Mouse (Mus musculus) embryonic stem cell, embryonic (primary cell): ENCODE measurements around the gene Hspb3.

Experiments
- CTCF ChIA-PET, 4 experiments: fragments of 300-600 bp in 2 of 4; fragments of 350-600 bp in 2 of 4; sonication (Branson Sonifier 250); formaldehyde crosslinking; loops; one replicate each; lab custom pipeline; 2022; ENCODE audit warnings: inconsistent platforms in 2 of 4; lab: Charles Lee
- POLR2A ChIA-PET, 4 experiments: fragments of 300-600 bp in 2 of 4; fragments of 350-600 bp in 2 of 4; sonication (Branson Sonifier 250); formaldehyde crosslinking; loops; one replicate each; lab custom pipeline; 2022; ENCODE audit warnings: antibody characterized with exemption in 4 of 4, inconsistent platforms in 1 of 4; lab: Charles Lee

Gene Hspb3

DNA sequence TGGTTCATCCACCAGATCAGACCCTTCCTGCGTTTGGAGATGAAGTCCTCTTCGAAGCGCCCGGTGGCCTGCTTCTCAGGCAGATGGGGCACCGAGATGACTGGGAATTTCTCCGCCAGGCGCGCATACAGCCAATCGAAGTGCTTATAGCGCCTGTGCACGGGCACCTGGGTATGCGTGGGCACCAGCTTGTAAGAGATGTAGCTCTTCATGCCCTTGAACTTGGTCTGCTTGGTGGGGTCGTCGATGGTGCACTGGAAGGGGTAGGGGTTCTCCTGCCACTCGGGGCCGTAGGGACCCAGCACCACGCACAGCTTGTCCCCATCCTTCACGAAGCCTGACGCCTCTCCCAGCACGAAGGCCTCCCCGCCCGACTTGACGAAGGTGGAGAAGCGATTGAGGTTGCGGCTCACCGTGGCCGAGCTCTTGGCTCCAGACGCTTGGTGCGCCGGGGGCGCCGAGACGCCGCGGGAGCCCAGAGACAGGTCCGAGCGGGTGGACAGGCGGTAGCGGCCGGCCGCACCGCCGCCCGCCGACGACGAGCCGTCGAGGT lies 46.1 kb downstream of the Hspb3 start:
- CTCF ChIA-PET: interaction anchor here in 3 of 4 experiments (0.6 to 3.2 kb wide), 13 partner anchors 10 to 360 kb away, joined by 3 to 31 read pairs (median 5); no protein-coding TSS in a partner anchor

DNA sequence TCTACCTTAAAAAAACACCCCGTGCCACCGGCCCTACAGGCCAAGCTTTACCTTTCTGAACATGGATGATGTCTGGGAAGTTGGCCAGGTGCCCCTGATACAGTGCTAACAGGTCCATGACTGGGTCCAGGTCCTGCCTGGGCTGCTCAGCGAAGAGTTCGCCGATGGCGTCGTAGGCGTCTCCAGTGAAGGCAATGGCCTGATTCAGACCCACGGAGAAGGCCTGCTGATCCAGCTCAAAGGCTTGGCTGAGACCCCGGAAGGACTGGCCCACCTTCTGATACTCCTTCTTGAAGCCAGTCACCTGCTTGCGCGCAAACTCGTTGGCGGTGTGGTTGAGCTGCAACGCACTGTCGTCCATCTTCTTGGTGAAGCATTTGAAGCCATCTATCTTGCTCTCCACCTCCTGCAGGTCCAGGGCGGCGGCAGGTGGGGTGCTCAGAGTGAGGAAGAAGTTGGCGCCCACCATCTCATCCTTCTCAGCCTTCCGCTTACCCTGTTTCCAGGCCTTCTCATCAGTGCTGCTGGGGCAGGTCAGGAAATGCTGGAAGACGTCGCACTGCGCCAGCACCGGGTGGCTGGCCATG lies 46.6 kb downstream of the Hspb3 start:
- ChIA-PET CTCF (interaction anchor here in 2 of 4 experiments (0.6 to 3.0 kb wide), 5 partner anchors 9 to 360 kb away, joined by 3 to 31 read pairs (median 8); no protein-coding TSS in a partner anchor), POLR2A (interaction anchor here in 3 of 4 experiments (0.8 to 10.4 kb wide), 14 partner anchors 10 to 347 kb away, joined by 3 to 169 read pairs (median 4); no protein-coding TSS in a partner anchor)

More for the DNA sequence above, 46.1 kb downstream of the Hspb3 start:
- POLR2A ChIA-PET: interaction anchor here in 3 of 4 experiments (0.7 to 10.4 kb wide), 21 partner anchors 10 to 352 kb away, joined by 3 to 169 read pairs (median 4); partner anchors contain the start of genes Arl15 (in 1 of the 3) and BC067074 (in 1 of the 3)

DNA sequence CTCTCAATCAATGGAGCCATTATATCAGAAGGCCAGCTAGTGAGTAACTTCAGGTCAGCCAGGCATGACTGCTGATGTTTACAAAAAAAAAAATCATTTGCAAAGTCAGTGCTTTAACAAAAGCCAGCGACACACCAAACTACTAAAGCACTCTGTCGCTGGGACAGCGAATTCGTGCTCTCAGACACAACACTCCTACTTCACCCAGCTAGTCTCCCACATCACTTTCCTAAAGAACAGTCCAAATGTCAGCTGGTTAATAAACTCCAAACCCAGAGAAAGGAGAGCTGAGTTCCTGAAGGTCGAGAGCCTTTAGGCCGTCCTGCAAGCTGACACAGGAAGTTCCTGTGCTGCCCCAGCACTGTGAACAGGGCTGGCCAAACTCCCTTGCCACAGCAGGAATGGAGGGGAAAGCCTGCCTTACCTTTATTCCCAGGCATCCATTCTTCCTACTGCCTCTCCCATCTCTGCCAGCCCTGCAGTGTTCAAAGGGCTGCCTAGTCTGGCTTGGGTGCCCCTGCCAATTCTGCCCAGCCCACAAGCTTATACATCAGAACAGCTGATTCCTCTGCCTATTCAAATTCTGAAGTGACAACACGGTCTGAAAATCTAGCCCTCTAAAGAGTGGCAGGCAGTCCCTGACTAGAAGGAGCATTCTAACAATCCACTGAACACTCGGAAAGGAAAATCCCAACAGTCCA lies 47.4 kb downstream of the Hspb3 start:
- CTCF ChIA-PET: no interaction called here
- POLR2A ChIA-PET: interaction anchor here in 3 of 4 experiments (0.6 to 10.4 kb wide), 13 partner anchors 9 to 346 kb away, joined by 3 to 169 read pairs (median 4); no protein-coding TSS in a partner anchor

DNA sequence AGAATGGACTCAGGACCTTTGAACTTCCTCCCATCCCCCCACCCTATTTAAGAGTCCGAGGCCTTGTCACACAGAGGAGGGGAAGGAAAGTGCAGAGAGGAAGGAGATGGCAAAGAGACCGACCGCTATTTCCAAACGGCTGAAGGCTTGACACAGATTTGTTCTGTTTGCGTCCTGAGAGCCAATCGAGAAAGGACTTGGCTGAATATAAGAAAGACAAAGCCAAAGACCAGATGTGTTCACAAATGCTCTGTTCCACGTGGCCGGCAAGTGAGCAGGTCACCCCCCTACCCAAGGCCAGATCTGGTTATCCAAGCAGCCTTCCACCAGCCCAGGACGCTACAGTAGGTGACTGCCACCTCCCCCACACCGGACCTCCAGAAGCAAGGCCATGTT lies 47.9 kb downstream of the Hspb3 start:
- ChIA-PET CTCF (no interaction called here), POLR2A (interaction anchor here in 3 of 4 experiments (1.0 to 10.4 kb wide), 7 partner anchors 8 to 130 kb away, joined by 3 to 169 read pairs (median 11); no protein-coding TSS in a partner anchor)

DNA sequence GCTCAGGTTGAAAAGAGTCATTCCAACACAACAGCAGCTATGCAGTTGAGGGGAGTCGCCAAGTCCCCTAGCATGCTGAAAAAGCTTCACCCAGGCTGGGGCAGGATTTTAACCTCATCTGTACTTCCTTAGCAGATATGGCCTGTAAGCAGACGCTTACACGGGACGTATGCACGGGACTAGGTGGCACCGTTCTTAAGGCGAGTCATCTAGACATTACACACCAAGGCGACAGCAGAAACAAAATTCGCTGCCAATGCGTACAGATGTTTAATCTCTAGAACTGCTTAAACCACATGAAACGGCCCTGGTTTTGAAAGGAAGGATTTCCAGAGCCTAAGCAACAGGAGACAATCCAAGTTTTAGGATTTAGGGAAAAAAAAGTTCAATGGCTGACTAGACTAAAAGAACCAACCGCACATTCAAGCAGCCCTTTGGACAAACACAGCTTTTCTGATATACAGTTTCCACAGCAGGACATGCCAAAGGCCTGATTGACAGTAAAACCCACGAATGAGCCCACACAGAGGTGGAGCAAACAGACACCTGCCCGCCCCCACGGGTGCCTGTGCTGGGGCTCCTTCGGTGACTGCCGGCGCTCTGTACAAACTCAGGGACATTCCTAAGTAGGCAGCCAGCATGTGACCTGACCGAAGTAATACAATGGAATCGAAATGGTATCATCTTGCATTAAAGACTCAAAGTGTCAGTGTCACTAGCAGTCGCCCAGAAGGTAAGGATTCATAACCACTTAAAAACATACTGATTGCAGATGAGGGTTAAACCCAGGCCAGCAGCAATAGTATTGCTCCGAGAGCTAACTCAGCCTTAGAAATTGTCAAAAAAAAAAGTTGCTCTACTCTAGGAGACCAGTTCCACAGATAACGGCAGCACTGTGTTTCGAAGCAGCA lies 48.6 kb downstream of the Hspb3 start:
- ChIA-PET POLR2A (interaction anchor here in 2 of 4 experiments (0.7 to 10.4 kb wide), 6 partner anchors 8 to 282 kb away, joined by 3 to 169 read pairs (median 6); no protein-coding TSS in a partner anchor), CTCF (no interaction called here)

DNA sequence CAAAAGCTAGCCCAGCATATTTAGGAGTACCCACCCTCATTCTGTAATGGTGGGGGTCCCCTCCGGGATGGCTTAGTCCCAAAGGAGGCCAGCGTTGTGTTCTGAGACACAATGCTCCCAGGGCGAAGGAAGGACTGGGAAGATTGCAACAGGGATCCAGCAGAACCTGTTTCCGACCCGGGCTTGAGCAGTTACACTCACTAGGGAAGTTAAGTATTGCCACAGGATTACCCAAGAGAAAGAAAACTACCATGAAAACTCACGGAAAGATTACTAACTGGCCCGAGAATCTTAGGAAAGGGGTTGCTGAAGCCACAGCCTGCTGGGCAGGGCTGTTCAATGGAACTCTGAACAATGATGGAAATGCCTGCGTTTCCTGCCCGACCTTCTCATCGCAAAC lies 49.6 kb downstream of the Hspb3 start:
- CTCF ChIA-PET: no interaction called here
- POLR2A ChIA-PET: interaction anchor here in 3 of 4 experiments (0.6 to 10.4 kb wide), 5 partner anchors 9 to 283 kb away, joined by 3 to 169 read pairs (median 3); no protein-coding TSS in a partner anchor

DNA sequence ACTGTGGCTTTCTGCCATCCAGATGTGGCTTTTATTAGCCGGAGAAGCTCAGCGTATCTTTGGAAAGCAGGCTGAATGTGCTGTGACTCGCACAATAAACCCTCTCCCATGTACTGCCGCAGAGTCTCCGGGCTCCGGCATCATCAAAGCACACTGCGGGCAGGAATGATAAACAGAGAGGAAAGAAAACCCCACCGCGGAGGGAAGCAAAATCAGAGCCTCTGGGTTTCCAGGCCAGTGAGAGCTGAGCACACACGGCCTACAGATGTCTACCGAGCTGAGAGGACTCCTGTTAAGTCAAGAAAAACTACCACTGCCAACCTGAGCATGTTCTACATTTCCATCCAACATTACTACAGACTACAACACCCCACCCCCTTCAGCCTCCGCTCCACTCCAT lies 50.1 kb downstream of the Hspb3 start:
- ChIA-PET CTCF (no interaction called here), POLR2A (interaction anchor here in 3 of 4 experiments (0.6 to 10.4 kb wide), 5 partner anchors 9 to 283 kb away, joined by 3 to 169 read pairs (median 4); no protein-coding TSS in a partner anchor)
